Mouse (Mus musculus): ENCODE data around the gene D17H6S53E.
"Not testable (repeated sequence)": the region's sequence is repeated elsewhere in the genome, so short reads cannot be mapped to it uniquely, and the experiment has no call there.

D17H6S53E gene

DNA sequence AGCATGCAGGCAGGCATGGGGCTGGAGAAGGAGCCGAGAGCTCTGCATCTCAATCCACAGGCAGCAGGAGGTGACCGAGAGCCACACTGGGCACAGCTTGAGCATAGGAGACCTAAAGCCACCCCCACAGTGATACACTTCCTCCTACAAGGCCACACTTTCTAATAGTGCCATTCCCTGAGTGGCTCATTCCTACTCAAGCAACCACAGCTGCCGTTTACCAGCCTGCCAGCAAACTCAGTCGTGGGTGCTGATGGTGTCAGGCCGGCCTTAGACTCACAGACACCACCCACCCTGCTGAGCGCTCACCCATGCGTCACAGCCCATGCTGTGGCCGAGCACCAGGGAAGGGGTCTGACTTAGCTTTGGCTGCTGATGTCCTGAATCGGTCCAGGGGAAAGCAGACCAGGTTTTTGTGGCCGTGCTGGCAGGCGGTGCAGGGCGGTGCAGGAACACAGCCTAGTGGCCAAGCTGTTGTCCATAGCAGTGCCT, 29.0 kb upstream of the D17H6S53E start:
- in situ Hi-C loops (cut with MboI; ENCODE audit: low pct_unique_long_range_greater_than_20kb in 1 of 2, low sequenced_read_pairs in 2 of 2, unreplicated experiment in 1 of 2) = no loop called here

DNA sequence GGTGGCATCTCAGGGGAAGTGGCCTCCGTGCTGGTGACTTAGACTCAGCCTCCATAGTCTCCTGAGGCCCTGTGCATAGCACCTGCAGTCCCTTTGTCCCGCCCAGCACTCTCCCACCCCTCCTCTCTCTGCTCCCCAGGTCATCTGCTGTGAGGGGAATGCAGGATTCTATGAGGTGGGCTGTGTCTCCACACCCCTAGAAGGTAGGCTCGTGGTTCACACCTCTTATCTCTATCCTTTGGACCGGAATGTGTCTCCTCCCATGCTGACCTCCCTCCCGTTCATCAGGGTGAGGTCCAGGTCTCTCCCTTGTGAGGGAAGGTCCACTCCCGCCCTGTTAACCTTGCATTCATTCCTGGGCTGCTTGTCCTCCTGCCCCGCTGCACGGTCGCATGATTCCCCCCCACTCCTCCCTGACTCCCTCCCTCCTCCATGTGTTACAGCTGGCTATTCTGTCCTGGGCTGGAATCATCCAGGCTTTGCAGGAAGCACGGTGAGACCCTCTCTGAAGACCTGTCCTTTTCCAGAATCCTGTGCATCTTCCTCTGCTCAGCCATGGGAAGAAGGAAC, 25.9 kb upstream of the D17H6S53E start:
- in situ Hi-C loops (cut with MboI; ENCODE audit: low pct_unique_long_range_greater_than_20kb in 1 of 2, low sequenced_read_pairs in 2 of 2, unreplicated experiment in 1 of 2) = no loop called here

DNA sequence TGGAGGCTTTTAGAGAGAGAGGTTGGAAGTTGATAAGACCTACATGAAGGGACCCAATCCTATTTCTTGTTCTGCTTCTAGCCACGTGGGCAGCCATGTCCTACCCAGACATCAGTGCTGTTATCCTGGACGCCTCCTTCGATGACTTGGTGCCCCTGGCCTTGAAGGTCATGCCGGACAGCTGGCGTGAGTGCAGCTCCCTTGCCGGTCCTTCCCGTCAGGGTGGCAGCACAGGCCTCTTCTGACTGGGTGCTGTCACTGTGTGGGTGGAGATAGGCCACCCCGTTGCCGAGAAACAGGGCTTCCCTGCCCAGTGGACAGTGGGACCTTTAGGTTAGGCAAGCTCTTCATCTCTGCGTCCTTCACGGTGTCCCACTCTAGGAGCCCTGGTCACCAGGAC, 25.0 kb upstream of the D17H6S53E start:
- in situ Hi-C loops (cut with MboI; ENCODE audit: low pct_unique_long_range_greater_than_20kb in 1 of 2, low sequenced_read_pairs in 2 of 2, unreplicated experiment in 1 of 2) = no loop called here

GRCm38 (mm10) chr17:35102299-35102698, 23.9 kb upstream of the D17H6S53E start:
- in situ Hi-C loops (cut with MboI; ENCODE audit: low pct_unique_long_range_greater_than_20kb in 1 of 2, low sequenced_read_pairs in 2 of 2, unreplicated experiment in 1 of 2) = no loop called here

- in situ Hi-C loops (cut with MboI; ENCODE audit: low pct_unique_long_range_greater_than_20kb in 1 of 2, low sequenced_read_pairs in 2 of 2, unreplicated experiment in 1 of 2) = no loop called here
Measured at GRCm38 (mm10) chr17:35103221-35103690, 22.9 kb upstream of the D17H6S53E start.

- in situ Hi-C loops (cut with MboI; ENCODE audit: low pct_unique_long_range_greater_than_20kb in 1 of 2, low sequenced_read_pairs in 2 of 2, unreplicated experiment in 1 of 2) = no loop called here
Measured at GRCm38 (mm10) chr17:35104079-35104478, 22.1 kb upstream of the D17H6S53E start.

DNA sequence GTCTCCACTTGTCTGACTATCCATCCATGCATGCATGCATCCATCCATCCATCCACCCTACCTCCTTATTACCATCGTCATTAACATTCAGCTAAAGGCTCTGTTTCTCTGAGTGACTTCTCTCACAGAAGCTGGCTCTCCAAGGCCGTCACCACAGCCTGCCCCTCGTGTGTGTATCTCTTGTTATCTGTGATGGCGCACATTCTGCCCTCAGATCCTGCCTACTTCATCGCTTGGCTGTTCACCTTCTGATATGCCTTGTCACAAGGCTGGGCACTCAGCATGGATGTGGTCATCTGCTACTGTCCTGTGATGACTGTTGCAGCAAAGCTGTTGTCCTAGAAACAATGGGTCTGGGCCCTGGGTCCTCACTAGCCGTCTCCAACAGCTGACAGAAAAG, 21.4 kb upstream of the D17H6S53E start:
- in situ Hi-C loops (cut with MboI; ENCODE audit: low pct_unique_long_range_greater_than_20kb in 1 of 2, low sequenced_read_pairs in 2 of 2, unreplicated experiment in 1 of 2) = no loop called here

DNA sequence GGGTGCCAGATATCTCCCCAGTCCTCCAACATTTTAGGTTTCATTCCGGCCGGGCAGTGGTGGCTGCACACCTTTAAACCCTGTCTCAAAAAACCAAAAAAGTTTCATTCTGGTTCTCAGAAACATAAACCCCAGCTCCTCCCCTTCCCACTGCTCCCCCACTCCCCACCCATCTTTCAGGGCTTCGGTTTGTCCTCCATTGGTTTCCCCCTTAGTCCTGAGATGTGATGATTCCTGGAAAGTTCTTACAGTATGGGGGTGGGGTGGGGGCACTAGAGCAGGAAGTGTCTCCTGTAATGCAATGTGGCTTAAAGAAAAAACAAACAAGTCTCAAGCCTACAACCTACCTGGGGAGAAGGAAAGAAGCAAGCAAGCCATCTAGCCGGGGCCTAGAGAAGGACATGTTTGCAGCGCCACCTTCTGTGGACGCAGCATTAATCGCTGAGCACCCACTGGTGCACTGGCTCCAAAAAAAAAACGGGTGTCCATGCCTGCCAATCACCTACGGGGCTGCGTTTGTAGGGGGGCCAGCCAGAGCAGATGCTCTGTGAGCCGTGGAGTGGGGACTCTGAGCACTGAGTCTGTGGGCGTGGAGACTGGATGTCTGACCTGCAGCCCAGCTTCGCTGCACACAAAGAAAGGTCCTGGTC, 20.3 kb upstream of the D17H6S53E start:
- in situ Hi-C loops (cut with MboI; ENCODE audit: low pct_unique_long_range_greater_than_20kb in 1 of 2, low sequenced_read_pairs in 2 of 2, unreplicated experiment in 1 of 2) = no loop called here

GRCm38 (mm10) chr17:35106522-35106921, 19.7 kb upstream of the D17H6S53E start:
- in situ Hi-C loops (cut with MboI; ENCODE audit: low pct_unique_long_range_greater_than_20kb in 1 of 2, low sequenced_read_pairs in 2 of 2, unreplicated experiment in 1 of 2) = no loop called here

GRCm38 (mm10) chr17:35108097-35108496, 18.1 kb upstream of the D17H6S53E start, which contains the start of gene Ly6g5c:
TSS of gene Ly6g5c (plus strand) at chr17:35108279.
- in situ Hi-C loops (cut with MboI; ENCODE audit: low pct_unique_long_range_greater_than_20kb in 1 of 2, low sequenced_read_pairs in 2 of 2, unreplicated experiment in 1 of 2) = no loop called here

- in situ Hi-C loops (cut with MboI; ENCODE audit: low pct_unique_long_range_greater_than_20kb in 1 of 2, low sequenced_read_pairs in 2 of 2, unreplicated experiment in 1 of 2) = loop anchor here (5.0 to 10.0 kb wide), 2 partner anchors 89 to 107 kb away; partner anchors contain the start of gene Vars (in 1 of the 2)
Measured at GRCm38 (mm10) chr17:35111774-35112173, 14.4 kb upstream of the D17H6S53E start.

DNA sequence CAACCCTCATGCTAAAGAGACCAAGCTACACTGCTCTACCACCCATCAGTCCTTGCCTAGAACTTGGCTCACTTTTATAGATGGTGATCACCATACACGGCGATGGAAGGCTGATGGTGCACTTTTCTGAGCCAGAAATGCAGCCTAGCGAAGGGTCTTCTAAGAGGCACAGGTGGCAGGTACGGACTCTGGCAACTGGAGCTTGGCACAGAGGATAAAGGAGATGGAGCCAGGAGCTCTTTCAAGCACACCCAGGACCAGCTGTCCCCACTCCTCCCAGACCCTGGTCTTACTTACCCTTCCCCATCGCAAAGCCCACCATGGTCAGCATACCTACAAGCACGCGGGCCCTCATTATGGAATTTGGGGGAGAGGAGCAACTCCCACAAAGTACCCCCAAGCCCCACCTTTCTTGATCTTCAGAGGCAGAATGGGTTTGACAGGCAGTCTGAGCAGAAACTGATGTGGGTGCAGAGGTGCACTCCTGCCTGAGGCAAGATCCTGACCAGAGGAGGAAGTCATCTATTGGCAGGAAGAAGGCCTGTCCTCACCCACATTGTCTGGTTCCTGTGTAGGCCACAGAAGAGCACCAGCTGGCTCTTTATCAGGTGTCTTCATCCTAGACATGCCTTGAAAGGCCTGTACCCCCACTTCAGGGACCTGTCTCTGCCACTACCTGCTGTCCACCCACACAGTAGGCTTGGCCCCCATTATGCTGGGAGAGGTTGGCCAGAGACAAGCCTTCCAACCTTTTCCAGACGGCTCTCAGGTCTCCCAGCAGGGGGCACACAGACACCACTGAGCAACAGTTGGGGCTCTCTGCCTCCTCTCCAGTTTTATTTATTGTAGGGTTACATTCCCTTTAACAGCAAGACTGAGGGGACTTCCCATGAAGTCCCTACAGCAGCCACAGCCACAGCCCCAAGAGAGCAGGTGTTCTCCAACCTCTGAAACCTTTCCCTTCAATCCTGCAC, 10.8 kb upstream of the D17H6S53E start, which contains the start of gene Ly6g5b:
Gene Ly6g5b (minus strand): TSS at position 383 of the 974 bp plus-strand sequence.
- in situ Hi-C loops (cut with MboI; ENCODE audit: low pct_unique_long_range_greater_than_20kb in 1 of 2, low sequenced_read_pairs in 2 of 2, unreplicated experiment in 1 of 2) = loop anchor here in 1 of 2 experiments (10.0 kb wide), 1 partner anchor 111 kb away; the partner anchor contains the start of gene Vars

DNA sequence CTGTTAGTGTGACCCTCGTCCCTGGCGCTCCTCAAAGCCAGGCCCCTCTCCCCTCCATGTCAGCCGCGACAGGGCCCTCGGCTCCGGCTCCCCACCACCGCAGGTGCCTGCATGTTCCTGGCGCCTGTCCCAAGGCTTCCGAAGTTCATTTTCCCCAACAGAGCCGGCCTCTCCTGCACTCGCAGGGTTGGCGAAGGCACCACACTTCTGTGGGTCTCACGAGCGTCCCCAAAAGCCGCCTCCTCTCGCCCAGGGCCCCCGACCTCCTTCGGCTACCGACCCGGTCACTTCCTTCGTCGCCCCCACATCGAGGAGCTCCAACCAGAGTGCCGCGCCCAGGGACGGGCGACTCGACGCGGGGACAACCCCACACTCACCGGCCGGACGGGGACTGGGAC, 5.4 kb upstream of the D17H6S53E start:
- in situ Hi-C loops (cut with MboI; ENCODE audit: low pct_unique_long_range_greater_than_20kb in 1 of 2, low sequenced_read_pairs in 2 of 2, unreplicated experiment in 1 of 2) = no loop called here

DNA sequence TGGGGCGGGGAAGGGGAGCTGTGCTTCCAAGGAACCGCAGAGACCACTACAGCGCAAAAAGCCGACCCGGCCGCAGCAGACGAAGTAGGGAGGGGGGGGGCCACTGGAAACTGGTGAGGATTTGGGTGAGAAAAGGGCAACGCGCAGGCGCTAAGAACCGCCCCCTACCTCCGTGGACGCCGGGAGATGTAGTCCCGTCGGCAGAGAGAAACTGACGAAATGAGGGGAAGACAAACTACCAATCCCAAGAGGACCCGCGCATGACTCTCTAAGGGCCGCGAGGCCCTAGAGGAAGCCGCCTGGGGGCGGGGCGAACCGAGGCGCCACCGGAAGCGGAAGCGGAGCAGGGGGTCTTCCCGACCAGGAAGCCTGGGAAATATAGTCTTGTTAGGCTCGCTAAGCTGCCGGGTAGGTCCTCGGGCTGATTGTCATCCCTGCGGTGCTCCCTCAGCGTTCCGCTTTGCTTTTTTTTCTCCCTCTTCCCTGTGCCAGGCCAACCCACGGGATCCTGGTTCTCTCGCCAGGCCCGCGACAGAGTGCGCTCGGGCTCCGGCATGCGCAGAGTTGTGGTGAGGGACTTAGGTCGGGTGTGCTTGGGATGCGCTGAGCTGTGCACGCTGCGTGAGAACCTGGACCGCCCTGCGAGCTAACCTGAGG, 4.9 kb upstream of the D17H6S53E start, which contains the start of gene Gpank1:
Gene Gpank1 (plus strand): TSS at position 313 of the 657 bp plus-strand sequence.
- in situ Hi-C loops (cut with MboI; ENCODE audit: low pct_unique_long_range_greater_than_20kb in 1 of 2, low sequenced_read_pairs in 2 of 2, unreplicated experiment in 1 of 2) = no loop called here

GRCm38 (mm10) chr17:35121871-35122303, 4.3 kb upstream of the D17H6S53E start, which contains the start of gene Csnk2b:
TSS of gene Csnk2b (minus strand) at chr17:35122053.
- in situ Hi-C loops (cut with MboI; ENCODE audit: low pct_unique_long_range_greater_than_20kb in 1 of 2, low sequenced_read_pairs in 2 of 2, unreplicated experiment in 1 of 2) = no loop called here

- in situ Hi-C loops (cut with MboI; ENCODE audit: low pct_unique_long_range_greater_than_20kb in 1 of 2, low sequenced_read_pairs in 2 of 2, unreplicated experiment in 1 of 2) = not testable (repeated sequence)
Measured at GRCm38 (mm10) chr17:35123287-35123686, 2.9 kb upstream of the D17H6S53E start.

DNA sequence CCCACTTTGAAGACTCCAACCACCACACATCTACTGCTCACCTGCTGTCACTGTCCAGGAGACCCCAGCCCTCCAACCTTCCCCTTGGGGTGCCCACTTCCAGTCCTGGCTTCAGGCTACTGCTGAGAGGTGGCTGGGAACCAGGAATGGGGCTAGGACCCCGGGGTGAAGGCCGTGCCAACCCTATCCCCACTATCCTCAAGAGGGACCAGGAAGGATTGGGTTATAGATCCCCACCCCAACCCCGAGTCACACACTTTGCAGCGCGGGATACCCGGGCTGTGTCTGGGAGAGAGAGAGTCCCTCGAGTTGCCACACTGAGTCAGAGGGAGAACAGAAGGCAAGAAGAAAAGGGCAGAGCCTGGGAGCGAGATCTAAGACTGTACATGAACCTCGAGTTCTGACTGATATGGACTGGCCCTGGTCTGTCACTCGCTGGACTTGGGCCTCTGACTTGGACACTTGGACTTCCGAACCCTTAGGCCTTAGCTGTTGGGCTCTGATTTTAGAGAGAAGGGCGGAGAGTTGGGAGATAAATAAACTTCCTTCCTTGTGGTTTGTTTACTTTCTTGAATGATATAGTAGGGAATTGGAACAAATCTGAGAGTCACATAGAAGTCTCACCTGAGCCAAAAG, 1.8 kb upstream of the D17H6S53E start:
- in situ Hi-C loops (cut with MboI; ENCODE audit: low pct_unique_long_range_greater_than_20kb in 1 of 2, low sequenced_read_pairs in 2 of 2, unreplicated experiment in 1 of 2) = not testable (repeated sequence)

- in situ Hi-C loops (cut with MboI; ENCODE audit: low pct_unique_long_range_greater_than_20kb in 1 of 2, low sequenced_read_pairs in 2 of 2, unreplicated experiment in 1 of 2) = no loop called here
Measured at GRCm38 (mm10) chr17:35125081-35125480, 1.1 kb upstream of the D17H6S53E start.

All from mouse embryonic stem cell (cell line).